Mouse (Mus musculus) NIH3T3 (cell line): Measurements from ENCODE around the gene 2010111I01Rik.
A peak's percentile ranks its signal among the peaks of the same experiment; 100 is the strongest.

ENCODE experiments used
- DNase-seq: peaks from one replicate; pipeline ENCODE4 v3.0.0-alpha.2; 2012; ENCODE audit warnings: low read depth

2010111I01Rik gene

DNA sequence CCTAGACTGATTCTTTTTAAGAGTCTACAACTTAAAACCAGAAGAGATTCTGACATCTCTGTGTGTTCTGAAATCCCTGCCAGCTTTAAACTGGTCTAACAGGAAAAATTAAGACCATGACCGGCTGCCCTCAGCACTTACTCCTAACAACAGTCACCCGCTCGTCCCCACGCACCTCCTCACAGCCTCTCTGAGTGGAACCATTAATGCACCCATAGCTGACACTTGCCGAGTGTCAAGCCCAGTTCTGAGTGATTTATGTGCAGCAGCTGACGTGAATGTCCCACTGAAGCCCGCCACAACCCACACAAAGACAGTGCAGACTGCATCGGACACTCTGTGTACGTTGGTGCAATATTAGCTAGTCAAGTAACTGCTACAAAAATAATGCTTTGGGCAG, 280.5 kb downstream of the 2010111I01Rik start:
- DNase-seq = no peak

DNA sequence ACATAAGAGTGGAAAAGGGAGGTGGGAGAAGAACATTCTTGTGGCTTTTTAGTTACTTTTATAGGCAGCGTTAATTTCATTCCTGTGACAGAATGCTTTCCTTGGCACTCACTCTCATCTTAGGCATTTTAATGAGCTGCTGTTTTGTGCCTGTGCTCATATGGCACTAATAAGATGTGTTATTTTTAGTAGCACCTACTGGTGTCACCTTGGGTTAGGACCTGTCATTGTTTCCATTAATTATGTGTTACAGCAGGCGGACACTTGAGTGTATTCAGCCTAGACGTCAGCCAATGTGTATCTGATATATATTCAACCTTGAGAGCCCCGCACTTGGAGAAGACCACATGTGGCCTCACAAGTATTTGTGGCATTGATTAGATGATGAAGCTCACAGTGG, 281.1 kb downstream of the 2010111I01Rik start:
- no peak for DNase-seq

DNA sequence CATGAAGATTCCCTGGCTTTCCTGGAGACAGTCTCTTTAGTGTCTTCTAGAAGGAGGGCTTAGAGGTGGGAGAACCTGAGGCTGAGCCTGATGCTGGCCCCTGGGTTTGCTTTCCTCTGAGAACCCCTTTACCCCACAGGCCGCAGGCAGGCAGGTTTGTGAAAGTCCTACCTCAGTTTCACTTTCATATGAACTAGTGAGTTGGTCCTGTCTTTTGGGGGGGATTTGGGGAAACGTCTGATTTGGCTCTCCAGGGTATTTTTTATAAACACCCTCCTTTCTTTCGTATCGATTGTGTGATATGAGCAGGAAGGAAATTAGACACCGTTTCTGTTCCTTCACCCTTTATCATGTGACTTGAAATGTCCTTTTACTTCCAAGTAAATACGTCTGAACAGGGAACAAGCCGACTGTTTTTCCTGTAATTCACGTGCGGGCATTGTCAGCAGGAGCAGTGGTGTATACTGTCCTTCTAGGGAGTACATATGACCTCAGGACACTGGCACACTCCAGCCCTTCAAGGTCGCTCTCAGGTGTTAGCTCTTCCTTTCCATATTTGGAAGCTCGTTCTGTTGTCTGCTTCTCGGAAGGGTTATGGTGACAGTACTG, 281.7 kb downstream of the 2010111I01Rik start:
- DNase-seq = no peak

DNA sequence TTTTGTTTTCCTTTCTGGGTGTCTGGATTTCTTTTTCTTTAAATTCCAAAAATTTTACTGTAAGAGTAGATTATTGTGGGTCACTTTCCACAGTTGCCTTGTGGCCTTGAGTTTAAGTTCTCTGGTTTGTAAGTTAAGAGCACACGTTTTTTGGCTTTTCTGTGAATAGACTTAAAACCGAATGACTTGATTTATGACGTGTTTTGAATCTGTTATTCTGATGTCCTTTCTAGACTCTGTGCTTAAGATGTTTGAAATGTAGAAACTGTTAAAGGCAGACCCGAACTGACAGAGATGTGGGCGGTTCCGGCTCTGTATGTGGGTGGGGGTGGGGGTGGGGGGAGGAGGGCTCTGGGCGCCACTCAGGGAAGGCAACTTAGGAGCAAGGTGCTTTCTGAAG, 282.3 kb downstream of the 2010111I01Rik start:
- no peak for DNase-seq

DNA sequence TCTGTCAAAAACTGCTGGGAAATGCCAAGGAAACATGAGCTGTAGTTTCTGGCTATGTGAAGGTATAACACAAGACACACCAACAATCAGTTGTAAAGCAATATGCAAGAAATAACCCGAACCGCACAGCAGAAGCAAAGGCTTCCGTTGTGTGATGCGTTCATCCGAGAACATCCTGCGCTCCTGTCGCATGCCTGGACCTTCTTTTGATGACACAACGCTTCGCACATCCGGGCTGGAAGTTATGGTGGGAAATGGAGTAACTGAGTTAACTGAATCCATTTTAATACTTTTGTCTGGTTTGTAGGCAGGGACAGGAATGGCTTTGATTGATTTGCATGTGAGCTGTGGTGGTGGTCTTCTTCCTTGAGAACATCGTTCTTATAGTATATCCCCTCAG, 282.9 kb downstream of the 2010111I01Rik start:
- DNase-seq = no peak

DNA sequence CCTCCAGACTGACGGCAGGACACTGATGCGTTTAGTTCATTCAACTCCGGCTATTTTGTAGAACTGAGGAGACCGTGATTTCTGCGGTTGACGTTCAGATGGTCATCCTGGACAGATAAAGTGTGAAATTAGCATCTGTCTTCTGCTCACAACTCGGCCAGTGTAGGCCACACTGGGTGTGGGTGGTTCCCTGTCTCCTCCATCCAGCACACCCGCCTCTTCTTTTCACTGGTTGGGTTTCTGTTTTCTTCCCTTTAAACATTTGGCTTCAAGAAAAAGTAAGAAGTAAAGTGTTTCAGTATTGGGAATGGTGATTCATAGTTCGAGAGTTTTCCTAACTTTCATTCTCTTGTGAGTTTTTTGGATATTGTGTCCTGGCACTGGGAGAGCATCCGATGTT, 283.6 kb downstream of the 2010111I01Rik start:
- DNase-seq = no peak

DNA sequence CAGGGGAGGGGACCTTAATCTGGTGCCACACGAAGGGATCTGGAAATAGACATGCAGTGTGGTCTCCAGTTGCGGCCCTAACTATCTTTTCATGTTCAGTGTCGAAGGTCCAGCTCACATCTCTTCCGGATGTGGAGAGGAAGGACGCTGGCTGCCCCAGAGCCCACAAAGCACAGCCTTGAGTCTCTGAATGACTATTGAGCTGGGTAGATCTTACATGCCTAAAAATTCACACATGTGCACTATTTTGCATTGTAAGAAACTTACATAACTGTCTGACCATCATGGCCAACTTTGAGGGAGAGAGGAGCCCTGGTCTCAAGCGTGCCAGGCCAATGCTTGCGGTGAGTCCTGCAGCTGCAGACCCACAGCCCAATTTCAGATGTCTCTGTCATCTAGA, 284.5 kb downstream of the 2010111I01Rik start:
- no peak for DNase-seq

DNA sequence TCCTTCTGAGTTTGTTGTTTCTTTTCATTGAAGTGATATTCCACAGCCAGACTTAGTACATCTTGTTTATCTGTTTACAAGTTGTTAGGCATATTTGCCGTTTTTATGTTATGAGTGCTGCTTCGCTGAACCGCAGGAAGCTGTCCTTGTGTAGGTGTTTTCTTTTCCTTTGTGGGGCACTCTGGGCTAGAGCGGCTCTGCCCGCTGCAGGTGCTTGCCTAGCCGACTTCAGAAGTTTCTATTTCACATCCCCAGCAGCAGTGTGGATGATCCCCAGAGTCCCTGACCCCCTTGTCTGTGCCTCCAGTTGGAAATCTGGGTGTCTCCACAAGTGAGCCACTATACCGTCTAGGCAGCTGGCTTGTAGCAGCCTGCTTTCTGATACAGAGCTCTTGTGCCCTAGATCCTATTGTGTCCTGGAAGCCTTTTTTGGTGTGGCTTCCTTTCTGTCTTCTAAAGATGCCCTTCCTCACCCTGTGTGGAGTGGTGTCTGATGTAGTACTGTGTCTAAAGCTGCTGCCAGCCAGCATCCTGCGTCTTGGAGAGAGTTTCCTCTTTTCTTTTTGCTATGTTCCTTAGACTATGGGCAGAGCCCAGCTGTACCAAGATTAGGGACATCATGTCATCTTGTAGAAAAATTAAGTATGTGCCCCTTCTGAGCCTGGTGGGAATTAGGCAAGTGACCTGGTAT, 285.2 kb downstream of the 2010111I01Rik start:
- no peak for DNase-seq

DNA sequence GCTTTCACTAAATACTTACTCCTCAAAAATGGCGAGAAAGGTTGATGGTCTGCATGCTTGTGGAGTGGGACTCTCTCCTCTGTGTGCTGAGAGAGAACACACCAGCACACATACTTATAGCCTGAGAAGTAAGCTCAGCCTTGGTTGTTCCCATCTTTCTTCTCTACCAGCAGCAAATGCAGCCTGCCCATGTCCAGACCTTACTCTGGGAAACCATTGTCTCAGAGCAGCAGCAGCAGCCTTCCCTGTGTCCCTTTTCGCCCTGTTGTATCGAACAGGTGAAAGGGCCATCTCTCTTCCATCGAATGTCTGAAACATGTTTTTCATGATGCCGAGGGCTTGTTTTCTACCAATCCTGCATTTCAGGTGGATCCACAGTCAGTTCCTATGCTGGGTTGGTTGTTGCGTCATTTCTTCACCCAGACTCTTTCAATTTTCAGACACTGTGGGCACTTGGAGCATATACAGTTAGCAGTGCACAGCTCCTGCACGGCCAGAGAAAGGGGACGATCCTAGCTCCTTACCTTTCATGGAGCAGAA, 285.8 kb downstream of the 2010111I01Rik start:
- DNase-seq = no peak

DNA sequence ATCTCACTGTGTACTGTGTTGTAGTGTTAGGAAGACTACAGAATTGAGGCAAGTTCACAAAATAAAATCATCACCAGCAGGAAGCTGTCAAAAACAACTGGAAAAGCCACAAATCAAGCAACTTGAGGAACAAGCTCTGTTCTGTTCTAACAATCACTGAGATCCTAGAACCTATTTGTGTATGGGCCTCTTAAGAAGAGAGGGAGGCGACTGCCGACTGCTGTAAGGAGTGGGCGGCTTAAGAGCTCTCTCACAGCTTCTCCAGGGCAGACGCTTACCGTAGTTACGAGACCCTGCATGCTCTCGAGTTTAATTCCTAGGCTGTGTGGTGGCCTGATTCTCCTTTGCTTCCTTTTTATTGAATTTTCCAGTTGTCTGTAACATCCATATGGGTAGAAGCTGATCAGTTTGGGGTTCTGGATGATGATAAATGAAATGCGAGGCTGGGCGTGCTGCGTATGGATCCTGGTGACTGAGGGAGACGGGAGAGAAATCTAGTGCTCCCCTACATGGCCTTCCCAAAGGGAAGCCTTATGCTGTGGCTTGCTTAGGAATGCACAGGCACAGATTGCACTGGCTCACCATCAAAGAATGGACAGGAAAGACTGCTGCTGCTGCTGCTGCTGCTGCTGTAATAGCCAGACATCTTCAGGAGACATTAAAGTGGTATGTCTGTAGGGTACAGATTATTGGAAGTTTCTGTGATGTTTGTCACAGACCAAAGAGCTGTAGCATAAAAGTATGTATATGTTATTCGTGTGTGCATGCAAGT, 286.6 kb downstream of the 2010111I01Rik start:
- peak; percentile 37 for DNase-seq

DNA sequence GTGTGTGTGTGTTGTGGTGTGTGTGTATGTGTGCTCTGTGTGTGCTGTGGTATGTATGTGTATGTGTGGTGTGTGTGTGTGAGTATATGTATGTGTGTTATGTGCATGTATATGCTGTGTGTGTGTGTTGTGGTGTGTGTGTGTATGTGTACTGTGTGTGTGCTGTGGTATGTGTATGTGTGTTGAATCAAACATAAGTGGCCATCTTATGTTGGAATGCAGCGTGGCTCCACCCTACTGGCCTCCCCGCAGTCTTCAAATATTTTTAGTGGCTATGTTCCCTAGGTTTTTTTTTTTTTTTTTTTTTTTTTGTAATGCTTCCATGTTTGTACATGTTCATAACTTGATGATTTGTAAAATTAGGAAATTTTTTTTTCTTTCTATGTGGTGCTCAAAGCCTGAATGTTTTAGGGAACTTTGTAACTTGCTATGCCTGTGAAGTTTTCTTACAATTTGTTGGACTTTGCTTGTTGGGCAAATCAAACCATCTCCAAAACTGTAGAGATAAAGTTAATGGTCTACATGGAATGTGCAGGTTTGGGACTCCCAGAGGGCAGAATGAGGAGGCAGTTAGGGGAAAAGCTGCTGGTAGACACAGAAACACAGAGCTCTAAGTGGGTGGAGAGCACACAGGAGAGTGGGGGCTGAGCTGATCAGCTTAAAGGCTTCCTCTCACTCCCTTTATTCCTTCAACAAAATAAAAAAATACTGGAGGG, 287.8 kb downstream of the 2010111I01Rik start:
- DNase-seq = no peak

- DNase-seq = peak; percentile 77
Observed at GRCm38 (mm10) chr13:63253147-63253546, 288.5 kb downstream of the 2010111I01Rik start.

DNA sequence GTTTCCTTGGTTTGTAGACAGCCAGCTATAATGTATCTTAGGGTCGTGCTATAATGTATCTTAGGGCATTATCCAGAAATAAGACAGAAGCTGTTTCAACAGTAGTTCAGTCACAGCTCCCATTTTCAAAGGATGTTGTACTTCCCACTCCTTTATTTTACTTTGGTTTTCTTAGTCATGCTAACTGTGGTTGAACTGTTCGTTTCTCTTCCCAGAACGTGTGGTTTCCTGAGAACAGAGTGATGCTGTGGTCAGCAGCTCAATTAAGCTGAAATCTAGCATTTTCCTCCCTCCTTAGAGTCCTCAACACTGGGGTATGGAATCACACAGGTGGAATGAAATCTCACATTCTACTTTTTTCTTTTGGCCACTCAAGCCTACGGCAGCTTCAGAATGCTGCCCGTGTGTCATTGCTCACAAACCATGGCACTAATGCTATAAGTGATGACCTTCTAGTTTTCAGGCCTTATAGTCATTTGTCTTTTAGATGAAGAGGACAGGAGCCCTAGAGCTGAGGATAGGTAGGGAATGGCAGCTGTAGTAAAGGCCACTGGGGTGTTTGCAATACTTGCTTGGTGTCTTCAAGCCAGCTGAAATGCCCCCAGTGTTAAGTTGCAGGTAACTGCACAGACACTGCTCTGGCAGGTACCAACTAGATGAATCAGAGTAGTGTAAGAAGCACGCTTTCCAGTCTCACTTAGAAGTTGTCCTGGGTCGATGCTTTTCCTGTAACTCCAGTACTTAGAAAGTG, 289.4 kb downstream of the 2010111I01Rik start:
- DNase-seq = no peak

GRCm38 (mm10) chr13:63255519-63256011, 290.9 kb downstream of the 2010111I01Rik start:
- peak; percentile 31 for DNase-seq

DNA sequence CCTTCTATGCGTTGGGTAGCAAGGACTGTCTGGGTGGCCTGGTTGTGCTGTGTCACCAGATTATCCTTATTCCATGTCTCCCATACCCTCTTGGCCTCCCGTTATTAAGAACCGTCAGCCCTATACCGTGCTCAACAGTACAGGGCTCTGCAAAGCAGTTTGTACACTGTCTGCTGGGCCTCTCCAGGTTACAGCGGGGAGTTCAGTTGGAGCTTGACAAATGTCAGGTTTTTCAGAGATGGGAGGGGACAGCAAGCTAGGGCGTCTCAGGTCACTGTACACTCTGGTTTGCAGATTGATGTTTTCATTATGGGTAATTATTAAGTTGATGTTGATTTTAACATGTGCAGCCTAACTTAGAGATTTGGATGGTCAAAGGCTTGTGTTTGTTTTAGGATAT, 291.5 kb downstream of the 2010111I01Rik start:
- DNase-seq = no peak

DNA sequence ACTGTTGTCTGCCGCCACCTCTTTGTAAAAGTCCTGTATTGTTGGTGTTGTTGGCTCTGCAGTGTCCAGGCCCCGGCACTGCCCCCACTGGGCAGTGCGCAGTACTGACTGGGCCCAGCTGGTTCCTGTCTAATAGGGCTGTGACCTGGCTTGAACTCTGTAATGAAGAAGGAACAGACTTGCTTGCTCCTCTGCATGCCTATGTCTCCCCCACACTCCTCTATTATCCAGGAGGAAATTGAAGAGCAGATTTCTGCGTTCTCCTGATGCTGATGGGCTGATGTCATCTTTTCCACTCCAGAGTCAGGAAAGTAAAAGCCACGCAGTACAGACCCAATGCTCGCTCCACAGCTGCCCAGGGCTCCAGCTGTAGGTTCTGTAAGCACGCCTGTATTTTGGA, 292.1 kb downstream of the 2010111I01Rik start:
- no peak for DNase-seq

GRCm38 (mm10) chr13:63258167-63258582, 293.5 kb downstream of the 2010111I01Rik start:
- DNase-seq = peak; percentile 86

- no peak for DNase-seq
Observed at GRCm38 (mm10) chr13:63258671-63259070, 294.0 kb downstream of the 2010111I01Rik start.

- no peak for DNase-seq
Observed at GRCm38 (mm10) chr13:63260133-63260532, 295.4 kb downstream of the 2010111I01Rik start.

- DNase-seq = no peak
Observed at GRCm38 (mm10) chr13:63260753-63261631, 296.3 kb downstream of the 2010111I01Rik start.
